Mouse (Mus musculus) heart, embryonic 14.5 days (tissue): ENCODE data around the gene Fgfr2. TPM values are rescaled to one million over a fixed set of nuclear protein-coding genes. Genes with fewer than 3 reads are reported as not detected.
"Not testable (repeated sequence)": the region's sequence is repeated elsewhere in the genome, so short reads cannot be mapped to it uniquely, and the experiment has no call there.

ENCODE experiments used
- ATAC-seq: fragments of 200-750 bp; cut with Nextera tagmentation; 2 replicates; pipeline ENCODE4 v1.8.0; 2017; ENCODE audit warnings: low read depth, moderate TSS enrichment; ENCODE audit not compliant: insufficient number of reproducible peaks, insufficient read depth, low FRiP score
- H3K27ac ChIP-seq, 2 experiments: fragments of 200-500 bp in 1 of 2; fragments of 300-500 bp in 1 of 2; sonication (generic) in 1 of 2; replicated peaks in 1 of 2; 2 replicates each; pipeline ENCODE4 v1.5.1; 2012 to 2014; ENCODE audit warnings: low read depth in 2 of 2, low read length in 2 of 2, control low read depth in 1 of 2, mild to moderate bottlenecking in 1 of 2, mixed read lengths in 1 of 2; ENCODE audit not compliant: control insufficient read depth in 1 of 2, insufficient read depth in 1 of 2
- H3K27me3 ChIP-seq: fragments of 300-500 bp; sonication (generic); 2 replicates; pipeline ENCODE4 v1.6.1; 2014; ENCODE audit warnings: mild to moderate bottlenecking, low read length, control low read depth; ENCODE audit not compliant: control insufficient read depth, insufficient read depth
- H3K36me3 ChIP-seq: fragments of 300-500 bp; sonication (generic); 2 replicates; pipeline ENCODE4 v1.6.1; 2014; ENCODE audit warnings: mild to moderate bottlenecking, control low read depth, low read length, mixed read lengths; ENCODE audit not compliant: control insufficient read depth, insufficient read depth
- H3K4me1 ChIP-seq, 2 experiments: fragments of 200-500 bp in 1 of 2; fragments of 300-500 bp in 1 of 2; sonication (generic) in 1 of 2; 2 replicates each; pipeline ENCODE4 v1.6.1; 2012 to 2014; ENCODE audit warnings: low read length in 2 of 2, control low read depth in 1 of 2, mixed read lengths in 1 of 2; ENCODE audit not compliant: control insufficient read depth in 2 of 2, insufficient read depth in 2 of 2
- H3K4me2 ChIP-seq: fragments of 300-500 bp; sonication (generic); 2 replicates; pipeline ENCODE4 v1.6.1; 2014; ENCODE audit warnings: mild to moderate bottlenecking, low read length
- H3K4me3 ChIP-seq, 2 experiments: fragments of 200-500 bp in 1 of 2; fragments of 300-500 bp in 1 of 2; sonication (generic) in 1 of 2; 2 replicates each; pipeline ENCODE4 v1.5.1; 2012 to 2014; ENCODE audit warnings: low read length in 2 of 2, mild to moderate bottlenecking in 2 of 2, control low read depth in 1 of 2, low read depth in 1 of 2, moderate library complexity in 1 of 2; ENCODE audit not compliant: control insufficient read depth in 1 of 2, insufficient read depth in 1 of 2
- H3K9ac ChIP-seq: fragments of 300-500 bp; sonication (generic); 2 replicates; pipeline ENCODE4 v1.6.1; 2014; ENCODE audit warnings: mild to moderate bottlenecking, low read length
- H3K9me3 ChIP-seq: fragments of 300-500 bp; sonication (generic); 2 replicates; pipeline ENCODE4 v1.6.1; 2016; ENCODE audit warnings: low read length, control low read depth; ENCODE audit not compliant: control insufficient read depth
- WGBS: fragments of 180-500 bp; shearing (Covaris S2); extraction: QIAGEN DNeasy Blood & Tissue Kit; methylation state at CpG from one replicate; pipeline ENCODE4 v1.1.7; 2014; 5-methylcytosine and 5-hydroxymethylcytosine counted together
- polyA plus RNA-seq: library from polyadenylated mRNA; unstranded; fragments of >200 nt; fragmentation: Nextera tagmentation; extraction: Ambion mirVana; gene quantifications from 2 replicates; pipeline ENCODE4 v1.2.1, GENCODE M21; 2014

Gene Fgfr2
- polyA plus RNA-seq, 1 experiment from 2014 or later = 22.4 TPM

DNA sequence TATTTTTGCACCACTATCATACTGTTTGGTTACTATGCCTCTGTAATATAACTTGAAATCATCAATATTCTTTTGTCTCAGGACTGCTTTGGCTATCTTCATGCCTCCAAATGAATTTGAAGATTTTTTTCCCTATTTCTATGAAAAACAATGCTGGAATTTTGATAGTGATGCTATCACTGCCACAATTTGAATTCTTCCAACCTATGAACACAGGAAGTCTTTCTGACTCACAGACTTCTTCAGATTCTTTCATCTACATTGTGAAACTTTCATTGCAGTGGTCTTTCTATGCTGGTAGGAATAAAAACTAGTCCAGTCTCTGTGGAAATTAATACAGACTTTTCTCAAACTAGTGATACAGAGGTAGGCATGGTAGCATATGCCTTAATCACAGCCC, 2631.1 kb downstream of the Fgfr2 start:
- Histone ChIP-seq H3K36me3 (peaks cover 19% of the 10 kb centered on the region), H3K27ac (no peak overlapping the region), H3K4me2 (no peak overlapping the region)

DNA sequence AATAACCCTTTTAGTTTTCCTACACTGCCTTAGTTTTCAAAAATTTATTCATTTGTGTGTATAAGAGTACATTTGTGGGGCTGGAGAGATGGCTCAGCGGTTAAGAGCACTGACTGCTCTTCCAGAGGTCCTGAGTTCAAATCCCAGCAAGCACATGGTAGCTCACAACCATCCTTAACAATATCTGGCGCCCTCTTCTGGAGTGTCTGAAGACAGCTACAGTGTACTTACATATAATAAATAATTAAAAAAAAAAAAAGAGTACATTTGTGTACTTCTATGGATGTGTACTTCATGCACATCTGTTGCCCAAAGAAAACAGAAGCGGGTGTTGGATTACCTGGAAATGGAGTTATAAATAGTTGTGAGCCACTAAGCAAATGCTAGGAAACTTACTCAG, 2644.1 kb downstream of the Fgfr2 start:
- H3K4me2 ChIP-seq, H3K27me3 ChIP-seq, ATAC-seq, H3K9me3 ChIP-seq, H3K4me1 ChIP-seq, H3K27ac ChIP-seq, H3K9ac ChIP-seq, H3K4me3 ChIP-seq: not testable (repeated sequence)
- H3K36me3 ChIP-seq = peaks cover 23% of the 10 kb centered on the region
- WGBS = 94% methylated on average over 3 of the region's 3 CpGs

More for the DNA sequence above, 2631.1 kb downstream of the Fgfr2 start:
- H3K9ac ChIP-seq = no peak overlapping the region
- peaks cover 0 to under 1% of the 10 kb centered on the region in 2 experiments; a peak in 1 of 4 replicates for H3K4me1 ChIP-seq
- no peaks in the 10 kb centered on the region for H3K9me3 ChIP-seq
- ATAC-seq = no peak
- H3K27me3 ChIP-seq = no peaks in the 10 kb centered on the region
- H3K4me3 ChIP-seq = no peak overlapping the region

DNA sequence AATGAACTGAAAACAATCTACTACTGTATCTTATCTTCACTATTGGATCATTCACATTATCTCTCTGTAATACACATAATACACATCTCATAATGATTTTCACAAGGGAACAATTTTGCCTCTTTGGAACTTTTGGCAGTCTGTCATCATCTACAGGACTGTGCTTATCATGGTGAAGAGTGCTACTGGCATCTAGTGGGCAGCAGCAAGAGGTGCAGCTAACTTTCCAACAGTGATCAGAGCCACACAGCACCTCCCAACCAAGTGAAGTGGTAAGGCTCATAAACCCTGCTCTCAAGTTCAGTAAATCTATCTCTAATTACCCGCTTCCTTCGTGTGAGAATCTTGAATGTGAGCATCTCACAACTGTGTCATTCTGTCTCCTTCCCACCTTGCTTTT, 2647.2 kb downstream of the Fgfr2 start:
- H3K27ac ChIP-seq = no peak overlapping the region
- H3K4me3 ChIP-seq = no peak overlapping the region
- H3K4me2 ChIP-seq = no peak overlapping the region
- no peaks in the 10 kb centered on the region for H3K27me3 ChIP-seq
- H3K36me3 ChIP-seq = peaks cover 27% of the 10 kb centered on the region
- H3K9ac ChIP-seq = no peak overlapping the region
- H3K4me1 ChIP-seq = no peaks in the 10 kb centered on the region
- 44% methylated on average over 2 of the region's 2 CpGs for WGBS
- ATAC-seq = no peak
- H3K9me3 ChIP-seq = no peaks in the 10 kb centered on the region

DNA sequence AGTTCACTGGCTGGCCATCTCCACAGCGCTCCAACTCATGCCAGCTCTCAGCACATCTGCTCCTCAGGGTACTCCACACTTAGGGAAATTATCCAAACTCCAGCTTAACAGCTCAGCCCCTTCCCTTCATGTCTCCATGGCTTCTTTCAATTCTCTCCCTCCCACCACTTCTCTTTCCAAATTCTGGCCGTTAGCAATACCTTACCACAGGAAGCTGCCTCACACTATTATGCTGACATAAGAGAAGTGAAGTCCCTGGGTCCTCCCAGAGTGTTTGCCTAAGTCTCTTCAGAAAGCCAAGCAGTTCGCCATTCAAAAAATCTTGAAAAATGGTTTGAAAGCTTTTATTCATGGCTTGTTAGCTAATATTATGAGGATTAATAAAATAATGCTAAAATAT, 2649.3 kb downstream of the Fgfr2 start:
- Histone ChIP-seq H3K27ac (no peak overlapping the region), H3K9me3 (no peaks in the 10 kb centered on the region), H3K4me3 (no peak overlapping the region), H3K4me2 (no peak overlapping the region), H3K4me1 (no peaks in the 10 kb centered on the region), H3K27me3 (no peaks in the 10 kb centered on the region), H3K36me3 (peaks cover 14% of the 10 kb centered on the region), H3K9ac (no peak overlapping the region)
- no peak for ATAC-seq
- 79% methylated on average over 3 of the region's 3 CpGs for WGBS

DNA sequence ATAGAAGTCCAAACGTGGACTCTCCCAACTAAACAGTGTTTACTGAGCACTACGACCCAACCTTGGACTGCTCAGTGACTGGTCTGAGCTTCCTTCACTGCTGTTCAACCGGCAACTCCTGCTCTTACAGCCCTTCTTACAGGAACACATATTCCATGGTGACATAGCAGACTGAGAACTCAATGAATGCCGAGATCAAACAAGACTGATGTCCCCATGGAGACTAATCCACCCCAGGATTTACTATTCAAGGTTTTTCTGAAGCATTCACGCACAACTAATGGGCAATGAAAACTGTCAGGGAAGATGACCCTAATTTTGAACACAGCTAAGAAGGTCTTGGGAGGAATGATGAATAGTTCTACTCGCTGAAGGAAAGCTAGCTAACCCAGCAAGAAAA, 2650.5 kb downstream of the Fgfr2 start:
- ATAC-seq = no peak
- Histone ChIP-seq H3K4me1 (no peaks in the 10 kb centered on the region), H3K27me3 (no peaks in the 10 kb centered on the region), H3K27ac (no peak overlapping the region), H3K9ac (no peak overlapping the region), H3K4me3 (no peak overlapping the region), H3K36me3 (peaks cover 14% of the 10 kb centered on the region), H3K9me3 (no peaks in the 10 kb centered on the region), H3K4me2 (no peak overlapping the region)
- WGBS = 83% methylated on average over 6 of the region's 6 CpGs

DNA sequence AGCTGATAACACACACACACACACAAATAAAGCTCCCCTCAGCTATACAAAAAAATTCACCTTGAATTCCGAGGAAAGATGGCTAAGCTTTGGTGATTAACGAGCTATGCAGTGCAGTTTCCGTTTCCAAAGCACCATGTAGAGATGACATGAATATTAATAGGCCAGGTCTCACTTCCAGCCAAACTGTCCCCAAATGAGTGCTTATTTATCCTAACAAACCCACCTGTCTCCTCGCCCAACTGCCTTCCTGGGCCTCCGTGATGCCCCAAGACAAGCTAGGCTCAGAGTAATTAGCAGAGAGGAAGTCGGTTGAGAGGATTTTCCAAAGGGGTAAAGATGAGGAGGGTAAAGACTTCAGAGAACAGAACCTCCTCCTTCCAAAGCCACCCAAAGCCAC, 2652.1 kb downstream of the Fgfr2 start:
- Histone ChIP-seq H3K9ac (no peak overlapping the region), H3K9me3 (no peaks in the 10 kb centered on the region), H3K27ac (no peak overlapping the region), H3K4me3 (no peak overlapping the region), H3K4me1 (peaks cover 0 to 8% of the 10 kb centered on the region in 2 experiments; a peak in 1 of 4 replicates), H3K4me2 (no peak overlapping the region), H3K27me3 (no peaks in the 10 kb centered on the region), H3K36me3 (peaks cover 16% of the 10 kb centered on the region)
- ATAC-seq = no peak
- WGBS = 76% methylated on average over 6 of the region's 6 CpGs

DNA sequence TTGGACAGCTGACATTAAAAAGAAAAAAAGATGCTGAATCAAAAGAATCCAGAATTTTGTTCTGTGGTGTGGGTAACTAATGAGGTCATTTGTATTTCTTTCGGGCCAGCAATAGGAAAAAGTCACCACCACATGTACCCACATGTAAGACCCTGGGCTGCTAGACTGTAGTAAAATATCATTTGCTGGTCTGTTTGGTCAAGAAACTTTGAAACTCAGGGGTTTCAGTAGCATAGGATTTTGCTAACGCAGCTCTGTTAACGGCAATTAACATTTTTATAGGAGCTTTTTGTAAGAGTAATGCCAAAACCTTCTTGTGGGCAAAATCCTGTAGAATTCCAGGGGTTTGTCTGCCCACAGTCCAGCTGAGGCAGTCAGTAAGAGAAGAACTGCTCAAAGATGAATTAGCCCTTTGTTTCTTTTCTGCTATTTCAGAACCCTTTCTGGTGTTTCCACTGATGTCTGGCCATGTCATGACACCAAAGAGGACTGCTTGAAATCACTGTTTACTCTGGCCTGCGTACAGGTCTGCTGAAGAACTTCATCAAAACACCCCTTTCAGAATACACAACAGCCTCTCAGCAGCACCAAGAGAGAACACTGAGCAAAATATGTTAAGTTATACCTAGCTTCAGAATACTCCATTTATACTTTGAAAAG, 2667.4 kb downstream of the Fgfr2 start:
- no peaks in the 10 kb centered on the region for H3K9me3 ChIP-seq
- H3K4me2 ChIP-seq = no peak overlapping the region
- 85% methylated on average over 4 of the region's 4 CpGs for WGBS
- H3K27ac ChIP-seq = peak overlapping the region; percentile 27 to 58; a peak in 2 of 4 replicates
- peaks cover 41% of the 10 kb centered on the region for H3K36me3 ChIP-seq
- ATAC-seq = no peak
- peaks cover 0 to 8% of the 10 kb centered on the region in 2 experiments; a peak in 2 of 4 replicates for H3K4me1 ChIP-seq
- H3K4me3 ChIP-seq = no peak overlapping the region
- no peaks in the 10 kb centered on the region for H3K27me3 ChIP-seq
- H3K9ac ChIP-seq = no peak overlapping the region

DNA sequence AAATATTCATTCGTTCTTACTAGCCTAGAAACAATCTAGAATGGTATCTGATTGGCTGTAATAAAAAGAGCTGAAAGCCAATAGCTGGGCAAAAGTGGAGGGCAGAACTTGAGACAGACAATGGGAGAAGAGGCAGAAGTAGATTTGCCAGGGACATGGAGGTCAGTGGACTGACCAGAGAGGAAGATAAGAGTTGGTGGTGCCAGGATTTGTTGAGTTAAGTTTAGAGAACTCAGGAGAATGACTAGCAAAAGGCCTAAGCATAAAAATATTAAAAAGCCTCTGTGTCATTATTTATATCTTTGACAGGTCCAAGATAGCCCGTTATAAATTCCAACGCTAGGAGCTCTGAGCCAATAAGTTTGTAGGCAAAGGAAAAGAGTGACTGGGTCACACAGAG, 2668.9 kb downstream of the Fgfr2 start:
- 68% methylated on average over 3 of the region's 3 CpGs for WGBS

More for the DNA sequence above, 2668.9 kb downstream of the Fgfr2 start:
- Histone ChIP-seq H3K4me1 (peaks cover 0 to 8% of the 10 kb centered on the region in 2 experiments; a peak in 2 of 4 replicates), H3K36me3 (peaks cover 36% of the 10 kb centered on the region), H3K4me2 (no peak overlapping the region), H3K9ac (no peak overlapping the region), H3K27ac (no peak overlapping the region), H3K27me3 (no peaks in the 10 kb centered on the region), H3K4me3 (no peak overlapping the region), H3K9me3 (no peaks in the 10 kb centered on the region)
- no peak for ATAC-seq
